Mouse (Mus musculus) neural tube, embryonic 13.5 days (tissue): Measurements from ENCODE around the gene Tubb3. TPM values are rescaled to one million over a fixed set of nuclear protein-coding genes. Genes with fewer than 3 reads are reported as not detected.

Experiments used
- ATAC-seq: fragments of 200-750 bp; cut with Nextera tagmentation; 2 replicates; pipeline ENCODE4 v1.8.0; 2017; ENCODE audit warnings: low read depth, mild to moderate bottlenecking, moderate TSS enrichment, moderate library complexity
- H3K27ac ChIP-seq: fragments of 300-500 bp; sonication (generic); replicated peaks from 2 replicates; pipeline ENCODE4 v1.5.1; 2015; ENCODE audit warnings: moderate library complexity, mild to moderate bottlenecking, inconsistent platforms
- H3K27me3 ChIP-seq: fragments of 300-500 bp; sonication (generic); 2 replicates; pipeline ENCODE4 v1.6.1; 2015; ENCODE audit warnings: mild to moderate bottlenecking, inconsistent platforms
- H3K36me3 ChIP-seq: fragments of 300-500 bp; sonication (generic); 2 replicates; pipeline ENCODE4 v1.6.1; 2015; ENCODE audit warnings: mild to moderate bottlenecking, inconsistent platforms
- H3K4me1 ChIP-seq: fragments of 300-500 bp; sonication (generic); replicated peaks from 2 replicates; pipeline ENCODE4 v1.6.1; 2015; ENCODE audit warnings: inconsistent platforms
- H3K4me2 ChIP-seq: fragments of 300-500 bp; sonication (generic); 2 replicates; pipeline ENCODE4 v1.6.1; 2015; ENCODE audit warnings: inconsistent platforms, mild to moderate bottlenecking, moderate library complexity
- H3K4me3 ChIP-seq: fragments of 300-500 bp; sonication (generic); 2 replicates; pipeline ENCODE4 v1.5.1; 2015; ENCODE audit warnings: mild to moderate bottlenecking, inconsistent platforms
- H3K9ac ChIP-seq: fragments of 300-500 bp; sonication (generic); 2 replicates; pipeline ENCODE4 v1.6.1; 2015; ENCODE audit warnings: moderate library complexity, mild to moderate bottlenecking, inconsistent platforms
- H3K9me3 ChIP-seq: fragments of 300-500 bp; sonication (generic); 2 replicates; pipeline ENCODE4 v1.6.1; 2016; ENCODE audit warnings: inconsistent platforms
- WGBS: fragments of 180-500 bp; shearing (Covaris S2); methylation state at CpG from one replicate; pipeline ENCODE4 v1.1.7; 2015; 5-methylcytosine and 5-hydroxymethylcytosine counted together
- polyA plus RNA-seq: library from polyadenylated mRNA; unstranded; fragments of >200 nt; fragmentation: Nextera tagmentation; extraction: Ambion mirVana; gene quantifications from 2 replicates; pipeline ENCODE4 v1.2.1, GENCODE M21; 2015

Tubb3 gene
- polyA plus RNA-seq, 1 experiment from 2014 or later = 1,658 TPM

- WGBS = 91% methylated on average over 9 of the region's 9 CpGs
- H3K9ac ChIP-seq = no peak overlapping the region
- no peak for ATAC-seq
Measured at GRCm38 (mm10) chr8:123401936-123402335, 9.3 kb upstream of the Tubb3 start.

GRCm38 (mm10) chr8:123402730-123403326, 8.4 kb upstream of the Tubb3 start:
- peaks cover 68% of the 10 kb centered on the region for H3K36me3 ChIP-seq
- no peaks in the 10 kb centered on the region; the same call in 1 of the 2 replicates for H3K27me3 ChIP-seq
- H3K9me3 ChIP-seq = no peaks in the 10 kb centered on the region
- peaks cover 15% of the 10 kb centered on the region for H3K4me1 ChIP-seq
- no peak overlapping the region for H3K27ac ChIP-seq
- H3K9ac ChIP-seq = no peak overlapping the region
- no peak overlapping the region for H3K4me2 ChIP-seq
- H3K4me3 ChIP-seq = no peak overlapping the region
- WGBS = 86% methylated on average over 9 of the region's 9 CpGs
- ATAC-seq = no peak

More at GRCm38 (mm10) chr8:123401936-123402335, 9.3 kb upstream of the Tubb3 start:
- Histone ChIP-seq H3K27ac (no peak overlapping the region), H3K4me1 (peaks cover 13% of the 10 kb centered on the region), H3K27me3 (no peaks in the 10 kb centered on the region), H3K36me3 (peaks cover 77% of the 10 kb centered on the region), H3K4me3 (no peak overlapping the region), H3K9me3 (no peaks in the 10 kb centered on the region), H3K4me2 (no peak overlapping the region)

GRCm38 (mm10) chr8:123404521-123404920, 6.7 kb upstream of the Tubb3 start:
- Histone ChIP-seq H3K27me3 (no peaks in the 10 kb centered on the region; the same call in 1 of the 2 replicates), H3K4me1 (peaks cover 22% of the 10 kb centered on the region), H3K36me3 (peaks cover 51% of the 10 kb centered on the region), H3K4me3 (no peak overlapping the region), H3K9ac (0 out of 2 replicates have a peak overlapping the region, but pooled peaks have one; percentile 34), H3K4me2 (no peak overlapping the region), H3K27ac (no peak overlapping the region), H3K9me3 (no peaks in the 10 kb centered on the region)
- 37% methylated on average over 8 of the region's 8 CpGs for WGBS
- ATAC-seq = no peak

- Histone ChIP-seq H3K9ac (no peak within 1 kb of the TSS), H3K9me3 (no peaks in the 10 kb centered on the region), H3K27ac (no peak within 1 kb of the TSS), H3K4me1 (peaks cover 34% of the 10 kb centered on the region), H3K4me2 (0 out of 2 replicates have a peak within 1 kb of the TSS, but pooled peaks have one; percentile 7), H3K4me3 (no peak within 1 kb of the TSS), H3K27me3 (no peaks in the 10 kb centered on the region; the same call in 1 of the 2 replicates), H3K36me3 (peaks cover 28% of the 10 kb centered on the region)
- WGBS = 7% methylated on average over 4 of the region's 4 CpGs
- ATAC-seq = no peak
Measured at GRCm38 (mm10) chr8:123406786-123407185, 4.4 kb upstream of the Tubb3 start, which contains the start of gene Mc1r. Gene Mc1r (plus strand): TSS chr8:123407107.

- Histone ChIP-seq H3K36me3 (peaks cover 20% of the 10 kb centered on the region), H3K27me3 (no peaks in the 10 kb centered on the region; the same call in 1 of the 2 replicates), H3K4me1 (peaks cover 34% of the 10 kb centered on the region), H3K4me2 (no peak overlapping the region), H3K9ac (no peak overlapping the region), H3K9me3 (no peaks in the 10 kb centered on the region), H3K27ac (no peak overlapping the region), H3K4me3 (no peak overlapping the region)
- ATAC-seq = no peak
- WGBS = 92% methylated on average over 13 of the region's 13 CpGs
Measured at GRCm38 (mm10) chr8:123407612-123408011, 3.6 kb upstream of the Tubb3 start.

- WGBS = 75% methylated on average over 9 of the region's 9 CpGs
- Histone ChIP-seq H3K36me3 (peaks cover 7% of the 10 kb centered on the region; the same call in 1 of the 2 replicates), H3K9ac (peak overlapping the region; percentile 100), H3K27me3 (no peaks in the 10 kb centered on the region; the same call in 1 of the 2 replicates), H3K4me1 (peaks cover 34% of the 10 kb centered on the region), H3K9me3 (no peaks in the 10 kb centered on the region), H3K4me3 (peak overlapping the region; percentile 87), H3K4me2 (peak overlapping the region; percentile 85), H3K27ac (peak overlapping the region; percentile 98)
- ATAC-seq = no peak
Measured at GRCm38 (mm10) chr8:123408586-123409544, 2.4 kb upstream of the Tubb3 start.

GRCm38 (mm10) chr8:123410049-123410587, 1.1 kb upstream of the Tubb3 start:
- Histone ChIP-seq H3K36me3 (no peaks in the 10 kb centered on the region), H3K4me2 (peak overlapping the region; percentile 85), H3K9ac (peak overlapping the region; percentile 100), H3K4me3 (peak overlapping the region; percentile 87), H3K27me3 (no peaks in the 10 kb centered on the region; the same call in 1 of the 2 replicates), H3K27ac (peak overlapping the region; percentile 98), H3K9me3 (no peaks in the 10 kb centered on the region), H3K4me1 (peaks cover 31% of the 10 kb centered on the region)
- 24% methylated on average over 8 of the region's 8 CpGs for WGBS
- no peak for ATAC-seq

- H3K36me3 ChIP-seq = no peaks in the 10 kb centered on the region
- ATAC-seq = peak; percentile 12
- H3K4me1 ChIP-seq = peaks cover 37% of the 10 kb centered on the region
- no peaks in the 10 kb centered on the region for H3K9me3 ChIP-seq
- peak overlapping the region; percentile 85 for H3K4me2 ChIP-seq
- H3K9ac ChIP-seq = peak overlapping the region; percentile 100
- H3K27me3 ChIP-seq = no peaks in the 10 kb centered on the region; the same call in 1 of the 2 replicates
- peak overlapping the region; percentile 98 for H3K27ac ChIP-seq
- H3K4me3 ChIP-seq = peak overlapping the region; percentile 87
- 4% methylated on average over 11 of the region's 11 CpGs for WGBS
Measured at GRCm38 (mm10) chr8:123410788-123411187, 436 bp upstream of the Tubb3 start.

GRCm38 (mm10) chr8:123411781-123412327, 630 bp downstream of the Tubb3 start:
- Histone ChIP-seq H3K36me3 (0 out of 2 replicates have a peak, but pooled peaks cover 4% of the 10 kb centered on the region), H3K9me3 (no peaks in the 10 kb centered on the region), H3K4me3 (peak overlapping the region; percentile 87), H3K4me2 (peak overlapping the region; percentile 85), H3K4me1 (peaks cover 42% of the 10 kb centered on the region), H3K27me3 (no peaks in the 10 kb centered on the region; the same call in 1 of the 2 replicates), H3K9ac (peak overlapping the region; percentile 100), H3K27ac (peak overlapping the region; percentile 98)
- WGBS = 2% methylated on average over 16 of the region's 16 CpGs
- peak; percentile 36; the same call in 1 of the 2 replicates for ATAC-seq

GRCm38 (mm10) chr8:123412560-123413170, 1.4 kb downstream of the Tubb3 start:
- H3K4me1 ChIP-seq = peaks cover 46% of the 10 kb centered on the region
- H3K36me3 ChIP-seq = peaks cover 6% of the 10 kb centered on the region; the same call in 1 of the 2 replicates
- H3K27ac ChIP-seq = peak overlapping the region; percentile 98
- H3K27me3 ChIP-seq = no peaks in the 10 kb centered on the region; the same call in 1 of the 2 replicates
- peak overlapping the region; percentile 100 for H3K9ac ChIP-seq
- no peaks in the 10 kb centered on the region for H3K9me3 ChIP-seq
- peak overlapping the region; percentile 87 for H3K4me3 ChIP-seq
- under 1% methylated on average over 12 of the region's 12 CpGs for WGBS
- ATAC-seq = peak; percentile 13
- peak overlapping the region; percentile 85 for H3K4me2 ChIP-seq

GRCm38 (mm10) chr8:123414255-123414654, 3.0 kb downstream of the Tubb3 start:
- H3K4me3 ChIP-seq = peak overlapping the region; percentile 87
- ATAC-seq = no peak
- H3K9ac ChIP-seq = peak overlapping the region; percentile 100
- H3K4me1 ChIP-seq = peaks cover 51% of the 10 kb centered on the region
- peak overlapping the region; percentile 98 for H3K27ac ChIP-seq
- no peaks in the 10 kb centered on the region for H3K9me3 ChIP-seq
- no peaks in the 10 kb centered on the region; the same call in 1 of the 2 replicates for H3K27me3 ChIP-seq
- H3K36me3 ChIP-seq = peaks cover 22% of the 10 kb centered on the region
- WGBS = 10% methylated on average over 9 of the region's 9 CpGs
- H3K4me2 ChIP-seq = peak overlapping the region; percentile 85
